22 mouse cellular contexts compared by ENCODE assay signal in genomic region chr8:12392801-12393200, GRCm38 (mm10). TPM values are rescaled to one million over a fixed set of nuclear protein-coding genes. Genes with fewer than 3 reads are reported as not detected.
DNase-seq lines count a peak whose midpoint lies in the region; ATAC-seq lines count a peak whose summit lies in the region.
"Had no signal": no experiment of that assay in that cellular context is flagged by ENCODE, and none has a peak within 500 bp of the region (broad histone marks: within the 10 kb centered on the region; RNA-seq: fewer than 3 reads in every experiment).

No protein-coding gene starts in this region.

- H3K36me3 ChIP-seq in hindbrain, embryonic 11.5 days (ENCODE audit: control insufficient read depth, insufficient read depth, low read length): no peaks in the 10 kb centered on the region
- H3K36me3 ChIP-seq in hindbrain, embryonic 12.5 days: no peaks in the 10 kb centered on the region
- no peaks in the 10 kb centered on the region for H3K36me3 ChIP-seq in neural tube, embryonic 15.5 days
- H3K36me3 ChIP-seq in forebrain, embryonic 15.5 days: no peaks in the 10 kb centered on the region
- H3K36me3 ChIP-seq: embryonic facial prominence, embryonic 15.5 days had no signal

- H3K27me3 ChIP-seq in hindbrain, embryonic 11.5 days (ENCODE audit: control insufficient read depth, insufficient read depth, low read length): peaks cover 62% of the 10 kb centered on the region
- peaks cover 80% of the 10 kb centered on the region for H3K27me3 ChIP-seq in hindbrain, embryonic 12.5 days
- H3K27me3 ChIP-seq in neural tube, embryonic 15.5 days (replicated peaks): peaks cover 81% of the 10 kb centered on the region
- H3K27me3 ChIP-seq in forebrain, embryonic 15.5 days: peaks cover 33% of the 10 kb centered on the region

- WGBS in hindbrain, embryonic 11.5 days: 28% methylated on average over 1 of the region's 1 CpGs
- WGBS in hindbrain, embryonic 12.5 days: 32% methylated on average over 1 of the region's 1 CpGs
- WGBS in neural tube, embryonic 15.5 days: 26% methylated on average over 1 of the region's 1 CpGs
- 40% methylated on average over 1 of the region's 1 CpGs for WGBS in forebrain, embryonic 15.5 days

- DNase-seq in hindbrain, embryonic 11.5 days (ENCODE audit: low spot score): peak; percentile 10
- peak; percentile 15 for DNase-seq in neural tube, embryonic 10.5 days (ENCODE audit: extremely low spot score, low spot score)
- no peak for DNase-seq in thymus, postnatal 14 days
- no peak for DNase-seq in cerebellum, adult 18-20 months
- DNase-seq: adrenal gland, postnatal 14 days; cerebellum, adult 2 months; cerebellum, postnatal 10 days; embryo, embryonic 11 days; gastrocnemius, adult 2 months; gastrocnemius, postnatal 25 days; heart, postnatal 10 days; heart, postnatal 4 days had no signal

- H3K9ac ChIP-seq in hindbrain, embryonic 11.5 days (ENCODE audit: low read depth, low read length): no peak overlapping the region
- H3K9ac ChIP-seq in hindbrain, embryonic 12.5 days: no peak overlapping the region
- H3K9ac ChIP-seq in neural tube, embryonic 15.5 days (replicated peaks): no peak overlapping the region
- no peak overlapping the region for H3K9ac ChIP-seq in forebrain, embryonic 15.5 days (replicated peaks)
- H3K9ac ChIP-seq: embryonic facial prominence, embryonic 15.5 days; hindbrain, embryonic 14.5 days had no signal

- no peaks in the 10 kb centered on the region for H3K9me3 ChIP-seq in hindbrain, embryonic 11.5 days (ENCODE audit: control insufficient read depth, low read length)
- no peaks in the 10 kb centered on the region for H3K9me3 ChIP-seq in hindbrain, embryonic 12.5 days (replicated peaks)
- H3K9me3 ChIP-seq in neural tube, embryonic 15.5 days (replicated peaks): no peaks in the 10 kb centered on the region
- no peaks in the 10 kb centered on the region for H3K9me3 ChIP-seq in forebrain, embryonic 15.5 days
- H3K9me3 ChIP-seq: embryonic facial prominence, embryonic 15.5 days had no signal

- ATAC-seq in hindbrain, embryonic 11.5 days (ENCODE audit: low FRiP score): no peak
- no peak for ATAC-seq in hindbrain, embryonic 12.5 days (ENCODE audit: low FRiP score)
- no peak for ATAC-seq in neural tube, embryonic 15.5 days (ENCODE audit: low FRiP score)
- no peak for ATAC-seq in forebrain, embryonic 15.5 days (replicated peaks)
- ATAC-seq: activated CD4-positive, CD25-positive, alpha-beta regulatory T cell, adult 4 months; intestine, postnatal 0 days; Patski had no signal

- H3K4me1 ChIP-seq in hindbrain, embryonic 11.5 days (replicated peaks; ENCODE audit: control insufficient read depth, insufficient read depth, low read length): no peaks in the 10 kb centered on the region; the same call in 1 of the 2 replicates
- H3K4me1 ChIP-seq in hindbrain, embryonic 12.5 days: peaks cover 42% of the 10 kb centered on the region
- peaks cover 29% of the 10 kb centered on the region for H3K4me1 ChIP-seq in neural tube, embryonic 15.5 days
- H3K4me1 ChIP-seq in forebrain, embryonic 15.5 days: peaks cover 81% of the 10 kb centered on the region

- no peak overlapping the region for H3K4me2 ChIP-seq in hindbrain, embryonic 11.5 days (replicated peaks; ENCODE audit: low read depth, low read length)
- no peak overlapping the region for H3K4me2 ChIP-seq in hindbrain, embryonic 12.5 days (replicated peaks)
- H3K4me2 ChIP-seq in neural tube, embryonic 15.5 days: no peak overlapping the region
- peak overlapping the region; percentile 68; the same call in 1 of the 2 replicates for H3K4me2 ChIP-seq in forebrain, embryonic 15.5 days (replicated peaks)
- H3K4me2 ChIP-seq: embryonic facial prominence, embryonic 15.5 days had no signal

- no peak overlapping the region for H3K27ac ChIP-seq in hindbrain, embryonic 11.5 days (ENCODE audit: low read depth, low read length)
- H3K27ac ChIP-seq in hindbrain, embryonic 12.5 days: no peak overlapping the region
- H3K27ac ChIP-seq in neural tube, embryonic 15.5 days (replicated peaks): no peak overlapping the region
- peak overlapping the region; percentile 97 for H3K27ac ChIP-seq in forebrain, embryonic 15.5 days (replicated peaks)
- H3K27ac ChIP-seq: embryonic facial prominence, embryonic 15.5 days; gastrocnemius, adult 2 months; hindbrain, embryonic 14.5 days had no signal

- H3K4me3 ChIP-seq in hindbrain, embryonic 11.5 days (ENCODE audit: low read depth, low read length): no peak overlapping the region
- no peak overlapping the region for H3K4me3 ChIP-seq in hindbrain, embryonic 12.5 days
- H3K4me3 ChIP-seq in neural tube, embryonic 15.5 days (replicated peaks): no peak overlapping the region
- peak overlapping the region; percentile 2; the same call in 1 of the 2 replicates for H3K4me3 ChIP-seq in forebrain, embryonic 15.5 days
- H3K4me3 ChIP-seq: embryonic facial prominence, embryonic 15.5 days; erythroblast, embryonic 14.5 days; gastrocnemius, adult 2 months had no signal

RNA-seq across cellular contexts. Expression of gene Sox1, which starts 2.3 kb away (rescaled TPM):
- polyA plus RNA-seq in hindbrain, embryonic 11.5 days (2014; fragmentation: Nextera tagmentation; extraction: Ambion mirVana): 5.3 and 5.5 TPM in 2 replicates
- 2.9 and 3.5 TPM in 2 replicates for polyA plus RNA-seq in hindbrain, embryonic 12.5 days (2016; fragmentation: Nextera tagmentation; extraction: Ambion mirVana)
- polyA plus RNA-seq in neural tube, embryonic 15.5 days (2015; fragmentation: Nextera tagmentation; extraction: Ambion mirVana): 0.40 and 0.91 TPM in 2 replicates
- polyA plus RNA-seq in forebrain, embryonic 15.5 days (2015; fragmentation: Nextera tagmentation; extraction: Ambion mirVana): 6.8 and 7.0 TPM in 2 replicates
- polyA plus RNA-seq: activated CD4-positive, CD25-positive, alpha-beta regulatory T cell, adult 4 months; heart, embryonic 14.5 days; intestine, postnatal 0 days; Patski had no signal

Comparison
In these comparisons a context has a peak if more than half of its experiments do, and no peak if none do; other contexts are left out.
1. DNase-seq: peak in hindbrain, embryonic 11.5 days (single experiment) and neural tube, embryonic 10.5 days (single experiment); none in thymus, postnatal 14 days (single experiment) and cerebellum, adult 18-20 months (0 of 2).